Mouse (Mus musculus): ENCODE measurements around the gene Slc50a1. TPM values are rescaled to one million over a fixed set of nuclear protein-coding genes. Genes with fewer than 3 reads are reported as not detected.

Gene Slc50a1
- polyA plus RNA-seq, 1 experiment from 2014 or later = 60.2 TPM

DNA sequence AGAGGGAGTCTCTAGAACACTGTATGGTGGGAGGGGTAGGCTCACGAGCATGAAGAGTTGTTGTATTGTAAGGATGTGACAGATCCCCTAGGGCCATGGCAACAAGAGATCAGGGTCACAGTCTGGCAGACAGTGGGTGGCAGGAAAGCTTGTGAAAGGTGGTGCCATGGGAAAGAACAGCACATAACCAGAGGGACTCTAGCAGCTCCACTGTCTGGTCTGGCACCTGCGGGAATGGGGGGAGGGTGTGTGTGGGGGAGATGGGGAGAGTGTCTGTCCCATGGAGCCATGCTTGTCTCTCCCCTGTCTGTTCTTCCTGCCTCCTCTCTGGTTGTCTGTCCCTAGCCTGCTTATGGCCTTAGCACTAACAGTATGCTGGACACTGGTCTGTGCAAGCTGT lies 15.2 kb upstream of the Slc50a1 start:
- DNase-seq = no peak
- Histone ChIP-seq H3K36me3 (ENCODE audit: insufficient read depth) (no peaks in the 10 kb centered on the region), H3K9me3 (ENCODE audit: low read depth, low read length) (no peaks in the 10 kb centered on the region), H3K4me1 (ENCODE audit: insufficient read depth) (peaks cover 1% of the 10 kb centered on the region; the same call in 1 of the 2 replicates), H3K27ac (ENCODE audit: low read depth) (no peak overlapping the region), H3K27me3 (ENCODE audit: insufficient read depth, low read length) (peaks cover 11% of the 10 kb centered on the region), H3K4me3 (ENCODE audit: low read depth, low read length) (no peak overlapping the region), H3K4me2 (no peak overlapping the region), H3K9ac (no peak overlapping the region)
- no peak for TF ChIP-seq CTCF (IDR thresholded peaks at IDR 0.05; ENCODE audit: low read depth)
- ATAC-seq (ENCODE audit: insufficient read depth) = no peak
- whole genome bisulfite sequencing = 51% methylated on average over 2 of the region's 2 CpGs

- DNase-seq (no peak), ATAC-seq (ENCODE audit: insufficient read depth) (no peak)
- Histone ChIP-seq H3K9ac (no peak overlapping the region), H3K4me1 (ENCODE audit: insufficient read depth) (peaks cover 6% of the 10 kb centered on the region; the same call in 1 of the 2 replicates), H3K27me3 (ENCODE audit: insufficient read depth, low read length) (peaks cover 18% of the 10 kb centered on the region), H3K9me3 (ENCODE audit: low read depth, low read length) (no peaks in the 10 kb centered on the region), H3K4me2 (no peak overlapping the region), H3K4me3 (ENCODE audit: low read depth, low read length) (no peak overlapping the region), H3K27ac (ENCODE audit: low read depth) (no peak overlapping the region), H3K36me3 (ENCODE audit: insufficient read depth) (no peaks in the 10 kb centered on the region)
- 83% methylated on average over 3 of the region's 3 CpGs for WGBS
- TF ChIP-seq CTCF (IDR thresholded peaks at IDR 0.05; ENCODE audit: low read depth) = no peak
Observed at GRCm38 (mm10) chr3:89284261-89284660, 13.9 kb upstream of the Slc50a1 start.

- ATAC-seq (ENCODE audit: insufficient read depth) = no peak
- Histone ChIP-seq H3K27me3 (ENCODE audit: insufficient read depth, low read length) (peaks cover 18% of the 10 kb centered on the region), H3K9me3 (ENCODE audit: low read depth, low read length) (no peaks in the 10 kb centered on the region), H3K4me2 (no peak overlapping the region; the same call in 1 of the 2 replicates), H3K4me3 (ENCODE audit: low read depth, low read length) (no peak overlapping the region), H3K36me3 (ENCODE audit: insufficient read depth) (no peaks in the 10 kb centered on the region), H3K4me1 (ENCODE audit: insufficient read depth) (peaks cover 6% of the 10 kb centered on the region; the same call in 1 of the 2 replicates), H3K9ac (no peak overlapping the region), H3K27ac (ENCODE audit: low read depth) (peak overlapping the region; percentile 12; the same call in 1 of the 2 replicates)
- no peak for TF ChIP-seq CTCF (IDR thresholded peaks at IDR 0.05; ENCODE audit: low read depth)
- 18% methylated on average over 4 of the region's 4 CpGs for WGBS
- no peak for DNase-seq
Observed at GRCm38 (mm10) chr3:89282291-89282643, 11.9 kb upstream of the Slc50a1 start.

GRCm38 (mm10) chr3:89281579-89282290 lies 11.4 kb upstream of the Slc50a1 start:
- peaks cover 6% of the 10 kb centered on the region; the same call in 1 of the 2 replicates for H3K4me1 ChIP-seq (ENCODE audit: insufficient read depth)
- H3K9ac ChIP-seq = peak overlapping the region; percentile 48; the same call in 1 of the 2 replicates
- peak overlapping the region; percentile 94 for H3K27ac ChIP-seq (ENCODE audit: low read depth)
- TF ChIP-seq CTCF (IDR thresholded peaks at IDR 0.05; ENCODE audit: low read depth) = peak; percentile 96
- DNase-seq (peak; percentile 95), ATAC-seq (ENCODE audit: insufficient read depth) (no peak)
- peak overlapping the region; percentile 92 for H3K4me2 ChIP-seq
- peaks cover 18% of the 10 kb centered on the region for H3K27me3 ChIP-seq (ENCODE audit: insufficient read depth, low read length)
- H3K9me3 ChIP-seq (ENCODE audit: low read depth, low read length) = no peaks in the 10 kb centered on the region
- peak overlapping the region; percentile 61 for H3K4me3 ChIP-seq (ENCODE audit: low read depth, low read length)
- WGBS = 12% methylated on average over 20 of the region's 20 CpGs
- no peaks in the 10 kb centered on the region for H3K36me3 ChIP-seq (ENCODE audit: insufficient read depth)

DNA sequence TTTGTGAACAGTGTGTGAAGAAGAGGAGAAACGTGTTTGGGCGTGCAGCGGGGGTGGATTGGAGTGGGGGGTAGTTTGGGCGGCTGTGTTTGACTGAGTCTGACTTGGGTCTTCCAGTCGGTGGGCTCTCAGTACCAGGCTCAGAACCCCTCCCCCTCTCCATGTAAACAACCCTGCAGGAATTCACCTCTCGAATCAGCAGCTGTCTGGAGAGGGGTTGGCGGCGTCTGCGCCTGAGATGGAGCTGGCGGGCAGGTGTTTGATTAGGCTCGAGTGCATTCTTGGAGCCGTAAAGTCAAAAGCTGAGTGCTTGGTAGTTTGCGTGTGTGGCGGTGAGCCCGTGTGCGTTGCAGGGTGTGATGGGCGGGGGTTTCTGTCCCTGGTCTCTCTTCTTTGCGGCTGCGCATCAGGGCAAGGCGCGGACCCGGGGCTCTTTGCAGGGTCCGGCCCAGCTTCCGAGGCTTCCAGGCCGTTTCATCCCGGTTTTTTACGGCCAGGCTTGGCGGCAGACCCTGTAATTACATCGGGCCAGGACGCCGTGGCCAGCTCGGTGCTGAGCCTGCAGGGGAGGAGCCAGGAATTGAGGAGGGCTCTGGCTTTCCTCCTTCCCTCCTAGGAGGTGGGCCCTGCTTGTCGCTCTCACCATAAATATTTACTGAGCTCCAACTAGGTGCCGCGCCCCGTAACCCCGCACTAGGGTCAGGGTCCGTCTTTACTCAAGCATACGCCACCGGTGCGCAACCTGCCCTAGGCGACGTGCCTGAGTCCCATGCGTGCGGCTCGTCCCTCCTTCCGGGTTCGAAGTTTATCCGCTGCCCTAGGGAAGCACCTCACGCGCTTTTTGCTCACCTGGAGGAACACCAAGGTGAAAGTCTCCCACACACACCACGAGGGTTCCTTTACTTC lies 10.5 kb upstream of the Slc50a1 start, which contains the start of gene Efna1:
TSS of gene Efna1 (minus strand) at position 537 of the 906 bp plus-strand sequence.
- Histone ChIP-seq H3K4me2 (peak within 1 kb of the TSS; percentile 92), H3K9me3 (ENCODE audit: low read depth, low read length) (no peaks in the 10 kb centered on the region), H3K4me1 (ENCODE audit: insufficient read depth) (peaks cover 9% of the 10 kb centered on the region; the same call in 1 of the 2 replicates), H3K27me3 (ENCODE audit: insufficient read depth, low read length) (peaks cover 18% of the 10 kb centered on the region), H3K4me3 (ENCODE audit: low read depth, low read length) (peak within 1 kb of the TSS; percentile 61), H3K9ac (peak within 1 kb of the TSS; percentile 74), H3K36me3 (ENCODE audit: insufficient read depth) (peaks cover 4% of the 10 kb centered on the region; the same call in 1 of the 2 replicates), H3K27ac (ENCODE audit: low read depth) (peak within 1 kb of the TSS; percentile 94)
- TF ChIP-seq CTCF (IDR thresholded peaks at IDR 0.05; ENCODE audit: low read depth) = peak; percentile 31
- peak; percentile 75 for DNase-seq
- under 1% methylated on average over 52 of the region's 52 CpGs for WGBS
- ATAC-seq (ENCODE audit: insufficient read depth) = peak; percentile 47

- TF ChIP-seq CTCF (IDR thresholded peaks at IDR 0.05; ENCODE audit: low read depth) = no peak
- WGBS = under 1% methylated on average over 29 of the region's 29 CpGs
- H3K4me2 ChIP-seq = peak overlapping the region; percentile 92
- H3K36me3 ChIP-seq (ENCODE audit: insufficient read depth) = peaks cover 11% of the 10 kb centered on the region
- peaks cover 18% of the 10 kb centered on the region for H3K27me3 ChIP-seq (ENCODE audit: insufficient read depth, low read length)
- H3K9me3 ChIP-seq (ENCODE audit: low read depth, low read length) = no peaks in the 10 kb centered on the region
- DNase-seq = peak; percentile 65
- peak overlapping the region; percentile 74 for H3K9ac ChIP-seq
- peak; percentile 12; the same call in 1 of the 2 replicates for ATAC-seq (ENCODE audit: insufficient read depth)
- peak overlapping the region; percentile 61 for H3K4me3 ChIP-seq (ENCODE audit: low read depth, low read length)
- H3K27ac ChIP-seq (ENCODE audit: low read depth) = peak overlapping the region; percentile 94
- peaks cover 9% of the 10 kb centered on the region; the same call in 1 of the 2 replicates for H3K4me1 ChIP-seq (ENCODE audit: insufficient read depth)
Observed at GRCm38 (mm10) chr3:89280050-89280605, 9.8 kb upstream of the Slc50a1 start.
